Mouse (Mus musculus) B cell, adult 2 months (primary cell): ENCODE results near the gene Vti1a.

Experiments used
- DNase-seq, 2 experiments: peaks; one replicate each; pipeline ENCODE4 v3.0.0; 2022

Vti1a gene

GRCm38 (mm10) chr19:55592876-55593691 is 277.0 kb downstream of the Vti1a start:
- no peak for DNase-seq

GRCm38 (mm10) chr19:55593729-55594444 is 277.8 kb downstream of the Vti1a start:
- DNase-seq, result no peak

- DNase-seq, result no peak
Measured at GRCm38 (mm10) chr19:55594451-55594850, 278.4 kb downstream of the Vti1a start.

- no peak for DNase-seq
Measured at GRCm38 (mm10) chr19:55595945-55596649, 280.0 kb downstream of the Vti1a start.

- no peak for DNase-seq
Measured at GRCm38 (mm10) chr19:55596804-55597203, 280.7 kb downstream of the Vti1a start.

GRCm38 (mm10) chr19:55597296-55597695 is 281.2 kb downstream of the Vti1a start:
- DNase-seq, result no peak

GRCm38 (mm10) chr19:55597951-55598350 is 281.9 kb downstream of the Vti1a start:
- no peak for DNase-seq

GRCm38 (mm10) chr19:55599124-55599523 is 283.0 kb downstream of the Vti1a start:
- no peak for DNase-seq

- DNase-seq, result no peak
Measured at GRCm38 (mm10) chr19:55607725-55608124, 291.6 kb downstream of the Vti1a start.

- no peak for DNase-seq
Measured at GRCm38 (mm10) chr19:55608858-55609375, 292.8 kb downstream of the Vti1a start.

GRCm38 (mm10) chr19:55609806-55610205 is 293.7 kb downstream of the Vti1a start:
- DNase-seq, result no peak

GRCm38 (mm10) chr19:55615743-55616142 is 299.6 kb downstream of the Vti1a start:
- no peak for DNase-seq

- no peak for DNase-seq
Measured at GRCm38 (mm10) chr19:55616276-55616675, 300.2 kb downstream of the Vti1a start.

GRCm38 (mm10) chr19:55616937-55617336 is 300.8 kb downstream of the Vti1a start:
- DNase-seq, result no peak

- DNase-seq, result peak; percentile 7
Measured at GRCm38 (mm10) chr19:55618546-55618945, 302.5 kb downstream of the Vti1a start.

GRCm38 (mm10) chr19:55620411-55621008 is 304.4 kb downstream of the Vti1a start:
- no peak for DNase-seq

GRCm38 (mm10) chr19:55621011-55621625 is 305.0 kb downstream of the Vti1a start:
- no peak for DNase-seq

- no peak for DNase-seq
Measured at GRCm38 (mm10) chr19:55622821-55623220, 306.7 kb downstream of the Vti1a start.

- no peak for DNase-seq
Measured at GRCm38 (mm10) chr19:55623605-55624004, 307.5 kb downstream of the Vti1a start.

- DNase-seq, result no peak
Measured at GRCm38 (mm10) chr19:55626483-55626882, 310.4 kb downstream of the Vti1a start.

GRCm38 (mm10) chr19:55626952-55627351 is 310.9 kb downstream of the Vti1a start:
- DNase-seq, result no peak

- no peak for DNase-seq
Measured at GRCm38 (mm10) chr19:55635488-55635887, 319.4 kb downstream of the Vti1a start.
